Mouse (Mus musculus) heart, postnatal 0 days (tissue): Measurements from ENCODE around the gene Cd163l1.

ENCODE experiments used
- CTCF ChIP-seq: IDR thresholded peaks from 2 replicates; pipeline ENCODE4 v1.5.1; 2016; ENCODE audit warnings: antibody characterized with exemption, control low read depth, low read depth
- EP300 ChIP-seq: IDR thresholded peaks from 2 replicates; pipeline ENCODE4 v1.6.1; 2016; ENCODE audit warnings: antibody characterized with exemption, low read depth

GRCm38 (mm10) chr7:140201090-140201489, 17.0 kb upstream of the Cd163l1 start:
- TF ChIP-seq CTCF, result no peak
- TF ChIP-seq EP300, result no peak
